In the genomic region with DNA sequence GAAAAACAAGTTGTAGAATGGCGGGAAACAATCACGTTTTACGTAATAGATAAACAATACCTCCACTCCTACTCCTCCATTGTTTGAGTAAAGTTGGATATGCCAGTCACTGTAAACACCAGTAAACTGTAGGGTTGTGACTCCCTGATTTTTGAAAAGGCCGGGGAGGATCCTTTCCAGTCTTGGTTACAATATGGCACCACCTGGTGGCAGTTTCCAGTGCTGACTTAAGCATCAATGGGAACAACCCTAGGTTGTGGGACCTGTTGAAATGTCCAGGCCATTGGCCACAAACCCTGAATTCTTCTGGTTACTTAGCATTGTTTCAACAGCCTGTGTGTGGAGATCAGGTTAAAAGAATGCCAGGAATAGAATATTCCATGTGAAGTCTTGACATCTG, we compare ENCODE assay signal across 9 mouse cellular contexts. TPM values are rescaled to one million over a fixed set of nuclear protein-coding genes. Genes with fewer than 3 reads are reported as not detected.
DNase-seq lines count a peak whose midpoint lies in the region; ATAC-seq and TF ChIP-seq lines count a peak whose summit lies in the region.
"Had no signal": no experiment of that assay in that cellular context is flagged by ENCODE, and none has a peak within 500 bp of the region (broad histone marks: within the 10 kb centered on the region; RNA-seq: fewer than 3 reads in every experiment).

No protein-coding gene starts in this region.

- no peak overlapping the region for H3K9ac ChIP-seq in neural tube, embryonic 15.5 days (replicated peaks)
- H3K9ac ChIP-seq in liver, postnatal 0 days (replicated peaks): no peak overlapping the region
- H3K9ac ChIP-seq: neural tube, embryonic 12.5 days had no signal

- peak; percentile 60 for TF ChIP-seq CTCF in liver, postnatal 0 days (IDR thresholded peaks at IDR 0.05; ENCODE audit: low read depth)

- H3K4me1 ChIP-seq in neural tube, embryonic 15.5 days: no peaks in the 10 kb centered on the region
- H3K4me1 ChIP-seq in liver, postnatal 0 days (ENCODE audit: insufficient read depth): no peaks in the 10 kb centered on the region
- H3K4me1 ChIP-seq: neural tube, embryonic 12.5 days had no signal

- no peak for ATAC-seq in neural tube, embryonic 15.5 days (ENCODE audit: low FRiP score)
- no peak for ATAC-seq in liver, postnatal 0 days

- H3K27me3 ChIP-seq in neural tube, embryonic 15.5 days (replicated peaks): no peaks in the 10 kb centered on the region
- H3K27me3 ChIP-seq in liver, postnatal 0 days (ENCODE audit: insufficient read depth, low read length): no peaks in the 10 kb centered on the region
- H3K27me3 ChIP-seq: neural tube, embryonic 12.5 days had no signal

- H3K4me2 ChIP-seq in neural tube, embryonic 15.5 days: no peak overlapping the region
- no peak overlapping the region for H3K4me2 ChIP-seq in liver, postnatal 0 days (ENCODE audit: low read depth, low read length)
- H3K4me2 ChIP-seq: neural tube, embryonic 12.5 days had no signal

- no peak overlapping the region for H3K27ac ChIP-seq in neural tube, embryonic 15.5 days (replicated peaks)
- no peak overlapping the region for H3K27ac ChIP-seq in liver, postnatal 0 days (ENCODE audit: low read depth)
- H3K27ac ChIP-seq: neural tube, embryonic 12.5 days had no signal

- TF ChIP-seq EP300 in liver, postnatal 0 days (IDR thresholded peaks at IDR 0.05; ENCODE audit: low read depth): no peak

- no peaks in the 10 kb centered on the region for H3K9me3 ChIP-seq in neural tube, embryonic 15.5 days (replicated peaks)
- no peaks in the 10 kb centered on the region for H3K9me3 ChIP-seq in liver, postnatal 0 days (ENCODE audit: low read length)
- H3K9me3 ChIP-seq: neural tube, embryonic 12.5 days had no signal

- no peak overlapping the region for H3K4me3 ChIP-seq in neural tube, embryonic 15.5 days (replicated peaks)
- no peak overlapping the region for H3K4me3 ChIP-seq in liver, postnatal 0 days (ENCODE audit: low read depth, low read length)
- H3K4me3 ChIP-seq: neural tube, embryonic 12.5 days had no signal

- no peaks in the 10 kb centered on the region for H3K36me3 ChIP-seq in neural tube, embryonic 15.5 days
- H3K36me3 ChIP-seq in liver, postnatal 0 days (replicated peaks; ENCODE audit: insufficient read depth, low read length): no peaks in the 10 kb centered on the region

- peak; percentile 19 to 71 for DNase-seq in adrenal gland, adult (ENCODE audit: inconsistent age in 2 of 2, low spot score in 1 of 2)
- DNase-seq in adrenal gland, adult 8-10 months: no peak
- DNase-seq in neural tube, embryonic 10.5 days (ENCODE audit: extremely low spot score, low spot score): peak; percentile 28
- DNase-seq in embryo, embryonic 10.5 days (ENCODE audit: low spot score): peak; percentile 74
- peak; percentile 59 for DNase-seq in kidney, adult 9 months
- peak; percentile 42 for DNase-seq in liver, postnatal 0 days
- peak; percentile 25 for DNase-seq in right cerebral cortex, postnatal 25 days

- WGBS in neural tube, embryonic 15.5 days: 55% methylated on average over 4 of the region's 4 CpGs
- 57% methylated on average over 4 of the region's 4 CpGs for WGBS in liver, postnatal 0 days (ENCODE audit: insufficient replicate concordance)

RNA-seq across cellular contexts. Expression of gene Noc3l, which starts 43.5 kb away (rescaled TPM):
- 10 to 100 TPM; 15.2 to 20.5 (median 16.4) TPM for total RNA-seq in adrenal gland, adult 8-10 months (2022)
- polyA plus RNA-seq in neural tube, embryonic 15.5 days (2015; fragmentation: Nextera tagmentation; extraction: Ambion mirVana): 4.3 and 5.3 TPM in 2 replicates
- polyA plus RNA-seq in liver, postnatal 0 days (2015; fragmentation: Nextera tagmentation; extraction: Ambion mirVana): 1.4 and 1.8 TPM in 2 replicates
